Mouse (Mus musculus) embryo, embryonic 10.5 days (tissue): ENCODE results near the gene Spi1.

Experiments
- DNase-seq: peaks from one replicate; pipeline ENCODE4 v3.0.0-alpha.2; 2015; ENCODE audit warnings: low spot score

Spi1 gene

GRCm38 (mm10) chr2:91068162-91068871, 13.9 kb upstream of the Spi1 start:
- no peak for DNase-seq

DNA sequence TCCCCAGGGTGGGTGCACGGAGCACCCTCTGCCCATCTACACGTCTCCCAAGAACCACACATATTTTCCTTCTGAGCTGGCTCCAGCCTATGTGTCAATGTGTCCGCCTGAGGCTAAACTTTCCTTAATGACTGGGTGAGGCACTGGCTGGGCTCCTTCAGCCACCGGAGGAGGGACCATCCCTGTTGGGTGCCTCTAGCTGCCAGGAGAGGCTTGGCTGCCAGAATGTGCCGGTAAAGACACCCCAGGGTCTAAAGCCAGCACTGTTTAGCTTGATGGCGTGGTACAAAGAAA, 13.4 kb upstream of the Spi1 start:
- DNase-seq, result no peak

- DNase-seq, result peak; percentile 56
These were observed 12.7 kb upstream of the Spi1 start for GRCm38 (mm10) chr2:91069306-91070000.

DNA sequence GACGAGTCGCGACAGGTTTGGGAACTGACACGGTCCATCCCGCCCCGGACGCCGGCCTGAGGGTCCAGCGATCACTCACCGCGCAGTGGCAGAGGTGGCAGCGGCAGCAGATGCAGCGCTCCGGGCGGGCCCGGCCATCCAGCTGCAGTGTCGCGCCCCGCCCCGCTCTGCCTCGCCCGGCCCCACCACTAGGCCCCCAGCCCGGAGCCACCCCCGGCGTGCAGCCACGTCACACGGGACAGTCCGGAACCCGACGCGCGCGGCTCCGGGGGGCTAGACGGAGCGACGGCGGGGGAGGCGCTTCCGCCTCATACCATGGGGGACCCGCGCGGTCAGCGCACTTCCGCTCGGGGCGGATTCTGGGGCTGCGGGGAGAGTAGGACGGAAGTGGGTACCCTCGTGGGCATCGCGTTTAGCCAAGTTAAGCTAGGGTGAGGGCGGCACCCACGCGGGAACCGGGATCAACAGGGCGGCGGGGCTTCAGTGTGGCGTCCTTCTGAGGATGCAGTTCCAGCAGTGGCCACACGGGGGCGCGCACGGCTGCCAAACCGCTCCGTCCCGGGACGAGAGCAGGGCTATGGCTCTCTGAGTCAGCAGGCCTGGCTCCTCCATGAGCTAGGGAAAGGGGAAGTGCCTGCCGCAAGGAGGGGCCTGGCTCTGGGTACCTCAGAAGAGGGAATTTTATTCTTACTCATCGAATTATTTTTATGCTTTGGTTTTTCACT, 12.0 kb upstream of the Spi1 start, which contains the start of gene Slc39a13:
Slc39a13 (minus strand) TSS at position 342 of the 725 bp plus-strand sequence.
- peak; percentile 93 for DNase-seq

GRCm38 (mm10) chr2:91071059-91071458, 11.1 kb upstream of the Spi1 start:
- no peak for DNase-seq

DNA sequence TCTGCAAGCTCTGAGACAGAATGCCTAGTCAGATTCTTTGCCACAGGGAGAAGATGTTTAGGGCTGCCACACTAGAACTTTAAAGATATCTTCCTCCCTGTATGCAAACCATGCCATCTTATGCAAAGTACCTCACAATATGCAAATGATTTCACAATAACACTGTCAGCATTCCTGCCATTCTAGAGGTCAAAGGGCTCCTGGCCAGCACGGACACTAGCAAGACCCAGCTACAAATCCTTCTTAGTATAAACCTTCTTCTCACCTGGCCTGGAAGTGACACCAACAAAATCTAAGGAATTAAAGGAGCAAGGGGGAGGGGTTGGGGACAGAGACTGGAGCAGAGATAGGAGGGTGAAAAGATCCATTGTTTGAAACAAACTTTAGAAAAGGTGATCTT, 10.1 kb upstream of the Spi1 start:
- no peak for DNase-seq

DNA sequence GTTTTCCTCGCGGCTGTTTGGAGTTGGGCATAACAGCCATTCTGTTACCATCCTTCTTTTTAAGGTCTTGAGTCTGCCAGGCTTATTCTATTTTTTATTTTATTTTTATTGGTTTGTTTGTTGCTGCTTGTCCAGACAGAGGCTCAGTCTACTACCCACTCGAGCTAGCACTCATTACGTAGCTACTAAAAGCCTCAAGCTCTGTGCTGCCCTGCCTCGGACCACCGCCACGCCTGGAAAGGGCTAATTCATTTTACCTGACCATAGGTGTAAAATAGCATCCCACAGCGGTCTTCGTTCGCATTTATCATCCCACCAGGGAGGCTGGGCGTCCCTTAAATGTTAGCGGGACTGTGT, 4.3 kb upstream of the Spi1 start:
- no peak for DNase-seq

GRCm38 (mm10) chr2:91078314-91079025, 3.7 kb upstream of the Spi1 start:
- peak; percentile 27 for DNase-seq

DNA sequence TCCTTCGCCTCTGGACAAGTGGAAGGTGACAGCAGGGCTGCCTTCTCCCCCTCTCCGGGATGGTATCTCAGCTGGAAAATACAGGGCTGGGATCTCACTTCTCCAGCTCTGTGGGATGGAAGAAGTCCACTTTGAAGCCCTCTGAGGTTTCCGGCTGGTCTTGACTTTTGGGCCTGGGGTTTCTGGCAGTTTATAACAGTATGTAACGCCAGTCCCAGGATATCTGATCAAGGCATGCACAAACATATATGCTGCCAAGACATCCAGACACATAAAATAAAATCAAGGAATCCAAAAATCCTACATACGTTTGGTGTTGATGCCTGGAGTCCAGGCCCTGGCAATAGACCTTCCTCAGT, 3.2 kb upstream of the Spi1 start:
- peak; percentile 21 for DNase-seq

DNA sequence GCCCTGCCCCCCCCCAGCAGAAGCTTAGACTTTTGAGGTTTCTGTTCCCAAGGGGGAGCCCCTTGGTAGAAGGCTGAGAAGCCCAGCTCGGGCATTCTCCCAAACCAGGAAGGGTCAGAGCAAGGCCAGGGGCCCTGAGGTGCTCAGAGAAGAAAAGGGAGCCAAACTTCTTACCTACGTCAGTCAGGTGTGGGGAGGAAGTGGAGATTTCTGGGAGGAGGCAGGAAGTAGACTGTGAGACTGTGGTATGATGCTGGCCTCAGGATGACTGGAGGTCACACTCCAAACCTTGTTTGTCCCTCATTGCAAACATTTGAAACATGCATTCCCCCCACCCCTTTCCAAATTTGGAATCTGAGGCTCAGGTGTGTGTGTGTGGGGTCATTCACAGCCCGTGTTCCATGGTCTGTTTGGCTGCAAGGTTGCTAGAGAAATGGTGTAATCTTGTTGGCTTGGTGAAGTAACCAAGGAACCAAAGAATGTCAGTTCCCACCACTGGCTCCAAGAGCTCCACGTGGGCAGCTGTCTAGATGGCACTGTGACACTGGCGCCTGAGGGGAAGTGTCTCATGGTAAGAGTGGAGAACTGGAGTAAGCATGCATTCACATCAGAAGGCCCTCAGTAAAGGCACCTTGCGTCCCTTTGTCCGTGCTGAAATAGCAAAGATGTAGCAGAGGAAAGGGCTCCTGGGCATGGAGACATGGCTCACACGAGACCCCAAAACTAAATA, 1.2 kb upstream of the Spi1 start:
- DNase-seq, result no peak

- DNase-seq, result no peak
These were observed 654 bp downstream of the Spi1 start for GRCm38 (mm10) chr2:91082844-91083243.

DNA sequence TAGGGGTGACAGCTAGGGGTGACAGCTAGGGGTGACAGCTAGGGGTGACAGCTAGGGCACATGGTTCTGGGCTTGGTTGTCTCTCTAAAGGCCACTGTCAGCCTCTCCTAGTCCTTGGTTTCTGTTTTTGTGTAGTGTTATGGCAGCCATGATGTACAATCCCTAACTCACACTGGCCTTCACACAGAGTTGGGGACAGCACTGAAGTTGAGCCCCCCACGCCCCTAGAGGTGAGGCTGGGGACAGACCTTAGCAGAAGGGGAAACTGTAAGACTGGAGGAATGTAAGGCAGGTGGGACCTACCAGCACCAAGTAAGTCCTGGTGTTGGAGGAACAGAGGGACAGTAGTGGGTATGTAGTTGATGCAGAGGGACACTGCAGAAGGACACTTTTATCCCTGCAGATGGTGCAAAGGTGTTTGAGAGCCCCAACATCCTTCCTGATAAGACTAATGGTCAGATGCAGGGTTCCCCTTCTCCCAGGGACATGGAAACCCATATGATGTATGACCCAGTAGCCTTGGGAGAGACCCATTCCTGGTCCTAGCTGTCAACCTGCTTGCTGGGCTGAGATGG, 1.3 kb downstream of the Spi1 start:
- no peak for DNase-seq

GRCm38 (mm10) chr2:91084179-91084820, 2.1 kb downstream of the Spi1 start:
- DNase-seq, result no peak

DNA sequence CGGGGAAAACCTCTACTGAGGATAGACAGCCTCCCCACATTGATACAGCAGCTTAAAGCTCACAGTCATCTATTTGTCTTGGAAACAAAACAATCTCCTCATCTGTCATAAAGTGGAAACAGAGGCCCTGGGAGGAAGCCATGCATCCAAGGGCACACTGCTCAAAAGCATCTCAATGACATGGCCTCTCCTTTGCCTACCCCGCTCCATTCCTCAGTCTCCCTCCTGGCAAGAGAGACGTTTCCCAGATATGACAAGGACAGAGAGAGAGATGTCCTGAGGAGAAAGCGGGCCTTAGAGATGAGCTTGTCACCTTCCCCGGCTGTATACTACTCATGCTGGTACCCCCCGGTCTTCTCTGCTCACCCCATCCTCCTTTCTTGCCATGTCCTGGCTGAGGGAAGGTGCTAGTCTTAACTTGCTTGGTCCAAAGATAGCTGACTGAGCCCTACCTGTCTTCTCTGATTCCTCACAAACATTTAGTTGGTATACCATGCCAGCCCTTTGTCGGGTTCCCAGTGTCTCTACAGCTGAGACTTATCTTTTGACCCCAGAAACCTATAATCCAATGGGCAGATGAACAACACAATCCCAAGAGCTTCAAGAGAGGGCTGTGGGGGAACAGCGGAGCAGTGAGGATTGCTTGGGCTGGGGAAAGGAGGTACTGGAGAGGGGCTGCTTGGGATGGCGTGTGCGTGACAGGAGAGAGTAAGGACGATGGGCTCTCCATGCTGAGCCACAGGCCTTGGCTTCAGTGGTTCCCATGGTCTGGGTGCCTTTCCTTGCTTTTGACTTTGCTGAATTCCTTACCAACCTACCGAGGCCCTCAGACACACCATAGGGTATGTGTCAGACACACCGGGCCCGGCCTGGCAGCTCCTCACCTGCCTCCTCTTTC, 3.6 kb downstream of the Spi1 start:
- DNase-seq, result no peak

DNA sequence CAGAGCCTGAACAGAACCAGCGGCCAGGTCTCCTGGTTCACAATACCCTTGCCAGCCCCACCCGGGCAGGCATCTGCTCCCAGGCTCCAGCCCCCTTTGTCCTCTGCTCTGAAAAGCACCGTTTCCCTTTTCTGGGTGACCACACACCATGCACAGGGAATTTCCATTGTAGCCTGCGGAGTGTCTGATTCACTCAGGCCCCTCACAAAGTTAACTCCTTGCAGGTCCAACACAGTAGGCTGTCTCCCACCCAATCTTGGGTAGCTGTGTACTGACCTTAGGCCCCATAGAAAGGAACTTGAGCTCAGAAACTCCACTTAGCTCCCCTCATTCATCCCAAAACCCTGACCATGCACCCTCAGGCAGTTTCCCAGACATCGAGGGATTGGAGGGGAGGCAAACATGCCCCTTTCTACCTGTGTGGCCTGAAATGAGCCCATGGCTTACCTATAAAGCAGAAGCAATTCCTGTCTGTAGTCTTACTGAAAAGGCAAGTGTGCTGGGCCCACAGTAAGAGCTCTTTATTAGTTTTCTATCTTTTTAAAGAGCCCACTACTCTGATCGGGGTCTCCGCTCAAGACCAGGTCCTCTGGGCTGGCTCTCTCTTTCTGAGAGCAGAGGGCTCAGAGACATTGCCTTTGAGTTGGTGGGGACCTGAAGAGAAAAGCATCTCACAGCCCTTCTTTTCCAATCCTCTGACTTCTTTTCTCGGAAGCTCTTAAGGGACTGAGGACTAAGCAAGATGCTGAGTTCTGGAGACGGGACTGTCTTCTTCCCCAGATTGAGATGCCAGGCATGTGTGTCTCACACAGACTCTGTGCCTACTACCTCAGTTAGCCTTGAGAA, 4.4 kb downstream of the Spi1 start:
- DNase-seq, result no peak

- DNase-seq, result no peak
These were observed 5.3 kb downstream of the Spi1 start for GRCm38 (mm10) chr2:91087453-91087852.

GRCm38 (mm10) chr2:91088987-91089386, 6.8 kb downstream of the Spi1 start:
- DNase-seq, result no peak

DNA sequence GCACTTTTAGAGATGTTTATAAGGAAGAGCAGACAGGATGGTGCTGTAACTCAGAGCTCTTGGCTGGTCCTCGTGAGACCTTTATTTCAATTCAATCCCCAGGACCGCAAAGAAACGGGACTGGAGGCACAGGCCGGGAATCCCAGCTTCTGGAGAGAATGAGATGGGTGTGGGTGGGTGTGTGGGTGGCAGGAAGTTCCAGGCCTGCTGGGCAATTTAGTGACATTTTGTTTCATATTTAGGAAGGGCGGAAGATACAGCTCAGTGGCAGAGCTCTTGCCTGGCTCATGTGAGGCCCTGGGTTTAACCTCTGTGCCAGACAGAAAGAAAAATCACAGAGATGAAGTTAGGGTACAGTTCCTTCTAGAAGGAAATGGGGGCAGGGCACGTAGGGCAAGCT, 8.0 kb downstream of the Spi1 start:
- no peak for DNase-seq

DNA sequence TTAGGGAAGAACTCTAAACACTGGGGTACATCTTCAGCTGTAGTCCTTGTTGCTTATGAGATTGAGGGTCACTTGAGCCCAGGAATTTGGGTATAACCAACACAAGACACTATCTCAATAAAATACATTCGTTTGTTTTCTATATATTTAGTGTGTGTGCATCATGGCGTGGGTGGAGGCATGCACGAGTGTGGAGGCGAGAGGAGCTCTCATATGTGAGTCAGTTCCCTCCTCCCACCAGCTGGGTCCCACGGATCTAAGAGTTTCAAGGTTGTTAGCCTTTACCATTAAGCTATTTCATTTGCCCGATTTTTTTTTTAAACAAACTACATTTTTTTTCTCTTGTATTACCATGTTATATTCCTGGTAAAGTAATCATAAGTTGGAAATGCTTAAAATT, 8.6 kb downstream of the Spi1 start:
- no peak for DNase-seq
